Mouse (Mus musculus): ENCODE data around the gene Slc25a33. TPM values are rescaled to one million over a fixed set of nuclear protein-coding genes. Genes with fewer than 3 reads are reported as not detected.

Gene Slc25a33
- polyA plus RNA-seq, 1 experiment: 0.09 TPM

GRCm38 (mm10) chr4:149711955-149712354 is 62.1 kb downstream of the Slc25a33 start:
- Histone ChIP-seq H3K27me3 (ENCODE audit: control insufficient read depth) (no peaks in the 10 kb centered on the region), H3K4me1 (ENCODE audit: control insufficient read depth) (no peaks in the 10 kb centered on the region), H3K4me3 (replicated peaks) (no peak overlapping the region), H3K9me3 (ENCODE audit: control insufficient read depth, low read length) (peaks cover 2% of the 10 kb centered on the region; the same call in 1 of the 2 replicates), H3K36me3 (ENCODE audit: control insufficient read depth) (peaks cover 15% of the 10 kb centered on the region)
- TF ChIP-seq GATA1 (IDR thresholded peaks at IDR 0.05; ENCODE audit: low read length) (no peak), TAL1 (IDR thresholded peaks at IDR 0.05; ENCODE audit: low read length) (no peak)

DNA sequence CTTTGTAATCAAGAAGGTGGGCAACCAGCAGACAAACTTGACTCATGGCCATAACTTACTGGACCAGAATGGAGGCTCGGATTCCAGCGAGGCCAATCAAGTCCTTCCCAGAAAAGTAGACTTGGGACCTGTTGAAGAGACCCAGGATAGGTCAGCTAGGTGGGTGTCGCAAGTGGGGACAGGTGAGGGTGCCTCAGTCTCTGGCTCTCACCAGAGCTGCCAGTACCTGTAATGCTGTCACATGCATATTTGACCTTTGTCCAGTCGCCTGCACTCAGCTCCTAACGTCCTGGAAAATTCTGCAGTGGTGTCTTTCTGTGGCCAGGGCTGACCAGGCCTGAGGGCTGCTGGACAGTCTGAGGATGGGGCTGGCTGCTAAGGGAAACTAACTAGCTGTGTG is 62.6 kb downstream of the Slc25a33 start:
- no peaks in the 10 kb centered on the region for H3K4me1 ChIP-seq (ENCODE audit: control insufficient read depth)
- peaks cover 2% of the 10 kb centered on the region; the same call in 1 of the 2 replicates for H3K9me3 ChIP-seq (ENCODE audit: control insufficient read depth, low read length)
- TF ChIP-seq GATA1 (IDR thresholded peaks at IDR 0.05; ENCODE audit: low read length) (no peak), TAL1 (IDR thresholded peaks at IDR 0.05; ENCODE audit: low read length) (no peak)
- H3K27me3 ChIP-seq (ENCODE audit: control insufficient read depth): no peaks in the 10 kb centered on the region
- peaks cover 10% of the 10 kb centered on the region for H3K36me3 ChIP-seq (ENCODE audit: control insufficient read depth)
- H3K4me3 ChIP-seq (replicated peaks): no peak overlapping the region

GRCm38 (mm10) chr4:149710510-149710909 is 63.6 kb downstream of the Slc25a33 start:
- Histone ChIP-seq H3K9me3 (ENCODE audit: control insufficient read depth, low read length) (peaks cover 2% of the 10 kb centered on the region; the same call in 1 of the 2 replicates), H3K4me1 (ENCODE audit: control insufficient read depth) (no peaks in the 10 kb centered on the region), H3K4me3 (replicated peaks) (no peak overlapping the region), H3K27me3 (ENCODE audit: control insufficient read depth) (no peaks in the 10 kb centered on the region), H3K36me3 (ENCODE audit: control insufficient read depth) (peaks cover 3% of the 10 kb centered on the region; the same call in 1 of the 2 replicates)
- TF ChIP-seq TAL1 (IDR thresholded peaks at IDR 0.05; ENCODE audit: low read length): no peak
- TF ChIP-seq GATA1 (IDR thresholded peaks at IDR 0.05; ENCODE audit: low read length): no peak

DNA sequence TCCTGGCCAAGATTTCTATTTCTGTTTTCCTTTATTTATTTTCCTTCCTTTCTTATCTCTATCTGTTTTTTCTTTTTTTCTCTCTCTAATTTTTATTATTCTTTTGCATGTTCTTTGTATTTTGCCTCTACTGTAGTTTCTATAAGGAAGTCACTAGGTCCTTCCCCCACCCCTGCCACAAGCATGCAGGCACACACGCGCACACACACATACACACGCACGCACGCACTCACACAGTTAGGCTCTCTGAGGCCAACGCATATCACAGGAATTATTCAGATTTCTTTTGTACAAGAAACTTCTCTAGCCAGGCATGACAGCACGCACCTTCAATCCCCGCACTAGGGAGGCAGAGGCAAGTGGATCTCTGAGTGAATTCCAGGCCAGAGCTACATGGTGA is 68.1 kb downstream of the Slc25a33 start:
- Histone ChIP-seq H3K36me3 (ENCODE audit: control insufficient read depth) (no peaks in the 10 kb centered on the region), H3K4me3 (replicated peaks) (no peak overlapping the region), H3K27me3 (ENCODE audit: control insufficient read depth) (0 out of 2 replicates have a peak, but pooled peaks cover 3% of the 10 kb centered on the region), H3K4me1 (ENCODE audit: control insufficient read depth) (peaks cover 3% of the 10 kb centered on the region; the same call in 1 of the 2 replicates), H3K9me3 (ENCODE audit: control insufficient read depth, low read length) (no peaks in the 10 kb centered on the region)
- TF ChIP-seq GATA1 (IDR thresholded peaks at IDR 0.05; ENCODE audit: low read length) (no peak), TAL1 (IDR thresholded peaks at IDR 0.05; ENCODE audit: low read length) (no peak)

GRCm38 (mm10) chr4:149705298-149705697 is 68.8 kb downstream of the Slc25a33 start:
- Histone ChIP-seq H3K27me3 (ENCODE audit: control insufficient read depth) (0 out of 2 replicates have a peak, but pooled peaks cover 3% of the 10 kb centered on the region), H3K9me3 (ENCODE audit: control insufficient read depth, low read length) (no peaks in the 10 kb centered on the region), H3K36me3 (ENCODE audit: control insufficient read depth) (no peaks in the 10 kb centered on the region), H3K4me3 (replicated peaks) (no peak overlapping the region), H3K4me1 (ENCODE audit: control insufficient read depth) (peaks cover 3% of the 10 kb centered on the region; the same call in 1 of the 2 replicates)
- TF ChIP-seq GATA1 (IDR thresholded peaks at IDR 0.05; ENCODE audit: low read length): no peak
- no peak for TF ChIP-seq TAL1 (IDR thresholded peaks at IDR 0.05; ENCODE audit: low read length)

GRCm38 (mm10) chr4:149702210-149702979 is 71.7 kb downstream of the Slc25a33 start, which contains the start of gene Pik3cd:
TSS of gene Pik3cd (minus strand) at chr4:149702571.
- H3K36me3 ChIP-seq (ENCODE audit: control insufficient read depth): no peaks in the 10 kb centered on the region
- peaks cover 11% of the 10 kb centered on the region for H3K27me3 ChIP-seq (ENCODE audit: control insufficient read depth)
- H3K4me3 ChIP-seq (replicated peaks): no peak within 1 kb of the TSS
- TF ChIP-seq GATA1 (IDR thresholded peaks at IDR 0.05; ENCODE audit: low read length) (no peak), TAL1 (IDR thresholded peaks at IDR 0.05; ENCODE audit: low read length) (no peak)
- peaks cover 14% of the 10 kb centered on the region for H3K4me1 ChIP-seq (ENCODE audit: control insufficient read depth)
- H3K9me3 ChIP-seq (ENCODE audit: control insufficient read depth, low read length): no peaks in the 10 kb centered on the region

- Histone ChIP-seq H3K4me1 (ENCODE audit: control insufficient read depth) (peaks cover 20% of the 10 kb centered on the region), H3K27me3 (ENCODE audit: control insufficient read depth) (peaks cover 11% of the 10 kb centered on the region), H3K9me3 (ENCODE audit: control insufficient read depth, low read length) (no peaks in the 10 kb centered on the region), H3K4me3 (replicated peaks) (no peak overlapping the region), H3K36me3 (ENCODE audit: control insufficient read depth) (no peaks in the 10 kb centered on the region)
- TF ChIP-seq GATA1 (IDR thresholded peaks at IDR 0.05; ENCODE audit: low read length) (no peak), TAL1 (IDR thresholded peaks at IDR 0.05; ENCODE audit: low read length) (no peak)
These were observed 72.5 kb downstream of the Slc25a33 start for GRCm38 (mm10) chr4:149701426-149702209.

GRCm38 (mm10) chr4:149699953-149700352 is 74.1 kb downstream of the Slc25a33 start:
- no peak overlapping the region for H3K4me3 ChIP-seq (replicated peaks)
- TF ChIP-seq TAL1 (IDR thresholded peaks at IDR 0.05; ENCODE audit: low read length) (no peak), GATA1 (IDR thresholded peaks at IDR 0.05; ENCODE audit: low read length) (no peak)
- H3K36me3 ChIP-seq (ENCODE audit: control insufficient read depth): no peaks in the 10 kb centered on the region
- H3K27me3 ChIP-seq (ENCODE audit: control insufficient read depth): peaks cover 11% of the 10 kb centered on the region
- no peaks in the 10 kb centered on the region for H3K9me3 ChIP-seq (ENCODE audit: control insufficient read depth, low read length)
- H3K4me1 ChIP-seq (ENCODE audit: control insufficient read depth): peaks cover 28% of the 10 kb centered on the region

Measured in erythroblast, embryonic 14.5 days (primary cell).